Mouse (Mus musculus) stomach, postnatal 0 days (tissue): ENCODE measurements around the gene BC025920.

ENCODE experiments used
- CTCF ChIP-seq: IDR thresholded peaks from 2 replicates; pipeline ENCODE4 v1.5.1; 2016; ENCODE audit warnings: antibody characterized with exemption, low read depth, mild to moderate bottlenecking, moderate library complexity
- EP300 ChIP-seq: optimal IDR thresholded peaks from 2 replicates; pipeline ENCODE3; 2016; ENCODE audit warnings: antibody characterized with exemption

GRCm38 (mm10) chr10:81620786-81621185, 14.7 kb downstream of the BC025920 start:
- no peak for TF ChIP-seq CTCF
- no peak for TF ChIP-seq EP300
